Mouse (Mus musculus): ENCODE data around the gene Gabpb1. TPM values are rescaled to one million over a fixed set of nuclear protein-coding genes. Genes with fewer than 3 reads are reported as not detected.

Gene Gabpb1
- 21.9 and 23.2 TPM in 2 replicates for polyA plus RNA-seq (2015; fragmentation: Nextera tagmentation; extraction: Ambion mirVana)

GRCm38 (mm10) chr2:126676122-126676515 lies at the start of gene Gabpb1:
TSS of gene Gabpb1 (minus strand) at chr2:126676337.
- Histone ChIP-seq H3K4me1 (replicated peaks) (peaks cover 41% of the 10 kb centered on the region), H3K27ac (replicated peaks) (peak within 1 kb of the TSS; percentile 96), H3K9ac (peak within 1 kb of the TSS; percentile 98), H3K36me3 (replicated peaks) (0 out of 2 replicates have a peak, but pooled peaks cover 7% of the 10 kb centered on the region), H3K4me2 (peak within 1 kb of the TSS; percentile 83), H3K4me3 (replicated peaks) (peak within 1 kb of the TSS; percentile 91), H3K27me3 (no peaks in the 10 kb centered on the region), H3K9me3 (replicated peaks) (no peaks in the 10 kb centered on the region)
- no peak for ATAC-seq (ENCODE audit: insufficient read depth)
- 16% methylated on average over 12 of the region's 12 CpGs for WGBS (ENCODE audit: insufficient replicate concordance)

GRCm38 (mm10) chr2:126712950-126713349 lies 36.8 kb upstream of the Gabpb1 start:
- H3K4me3 ChIP-seq (replicated peaks), result no peak overlapping the region
- no peak for ATAC-seq (ENCODE audit: insufficient read depth)
- no peaks in the 10 kb centered on the region for H3K9me3 ChIP-seq (replicated peaks)
- no peak overlapping the region for H3K27ac ChIP-seq (replicated peaks)
- 0 out of 2 replicates have a peak, but pooled peaks cover 5% of the 10 kb centered on the region for H3K36me3 ChIP-seq (replicated peaks)
- no peak overlapping the region for H3K4me2 ChIP-seq
- H3K27me3 ChIP-seq, result no peaks in the 10 kb centered on the region
- H3K4me1 ChIP-seq (replicated peaks), result peaks cover 24% of the 10 kb centered on the region
- no peak overlapping the region for H3K9ac ChIP-seq

GRCm38 (mm10) chr2:126712526-126712925 lies 36.4 kb upstream of the Gabpb1 start:
- H3K9ac ChIP-seq, result no peak overlapping the region
- WGBS (ENCODE audit: insufficient replicate concordance), result 93% methylated on average over 5 of the region's 5 CpGs
- 0 out of 2 replicates have a peak, but pooled peaks cover 5% of the 10 kb centered on the region for H3K36me3 ChIP-seq (replicated peaks)
- no peak overlapping the region for H3K4me2 ChIP-seq
- no peak for ATAC-seq (ENCODE audit: insufficient read depth)
- no peaks in the 10 kb centered on the region for H3K27me3 ChIP-seq
- H3K9me3 ChIP-seq (replicated peaks), result no peaks in the 10 kb centered on the region
- H3K27ac ChIP-seq (replicated peaks), result no peak overlapping the region
- no peak overlapping the region for H3K4me3 ChIP-seq (replicated peaks)
- peaks cover 27% of the 10 kb centered on the region for H3K4me1 ChIP-seq (replicated peaks)

DNA sequence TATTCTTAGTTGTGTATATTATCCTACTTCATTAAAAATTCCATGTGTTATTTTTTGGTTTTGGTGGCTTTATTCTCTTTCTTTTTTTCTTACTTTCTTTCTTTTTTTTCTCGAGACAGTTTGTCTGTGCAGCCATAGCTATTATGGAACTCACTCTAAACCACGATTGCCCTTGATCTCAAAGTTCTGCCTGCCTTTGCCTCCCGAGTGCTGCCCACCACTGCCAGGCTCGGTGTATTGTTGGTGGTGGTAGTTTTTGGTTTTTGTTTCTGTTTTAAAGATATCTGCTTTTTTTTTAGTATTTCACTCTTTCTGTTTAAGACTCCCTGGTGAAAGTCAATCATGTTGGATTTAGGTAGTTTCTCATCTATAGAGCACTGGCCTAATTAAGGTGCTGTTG lies 32.2 kb upstream of the Gabpb1 start:
- H3K27ac ChIP-seq (replicated peaks), result no peak overlapping the region
- H3K9me3 ChIP-seq (replicated peaks), result no peaks in the 10 kb centered on the region
- 0 out of 2 replicates have a peak, but pooled peaks cover 2% of the 10 kb centered on the region for H3K36me3 ChIP-seq (replicated peaks)
- peaks cover 17% of the 10 kb centered on the region; the same call in 1 of the 2 replicates for H3K27me3 ChIP-seq
- H3K4me1 ChIP-seq (replicated peaks), result peaks cover 21% of the 10 kb centered on the region
- 45% methylated on average over 4 of the region's 4 CpGs for WGBS (ENCODE audit: insufficient replicate concordance)
- peak overlapping the region; percentile 81 for H3K4me2 ChIP-seq
- no peak for ATAC-seq (ENCODE audit: insufficient read depth)
- H3K9ac ChIP-seq, result peak overlapping the region; percentile 88; the same call in 1 of the 2 replicates
- H3K4me3 ChIP-seq (replicated peaks), result peak overlapping the region; percentile 91

DNA sequence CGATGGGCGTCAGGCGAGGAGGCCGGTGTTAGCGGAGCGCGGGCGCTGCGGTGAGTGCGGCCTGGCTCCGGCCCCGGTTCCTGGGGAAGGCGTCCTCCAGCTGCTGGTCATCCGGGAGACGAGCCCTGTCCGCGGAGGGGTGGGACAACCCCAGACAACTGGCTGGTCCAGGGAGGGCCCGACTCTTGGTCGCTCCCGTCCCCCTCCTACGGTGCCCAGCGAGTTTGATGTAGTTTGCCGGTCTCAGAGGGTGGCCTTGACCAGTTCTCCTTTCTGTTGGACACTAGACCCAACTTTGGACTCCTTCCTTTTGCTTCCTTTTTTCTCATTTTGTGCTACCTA lies 31.3 kb upstream of the Gabpb1 start:
- Histone ChIP-seq H3K4me2 (peak overlapping the region; percentile 81), H3K9ac (peak overlapping the region; percentile 88), H3K27ac (replicated peaks) (peak overlapping the region; percentile 82), H3K4me3 (replicated peaks) (peak overlapping the region; percentile 91), H3K4me1 (replicated peaks) (peaks cover 21% of the 10 kb centered on the region), H3K36me3 (replicated peaks) (0 out of 2 replicates have a peak, but pooled peaks cover 2% of the 10 kb centered on the region), H3K27me3 (peaks cover 18% of the 10 kb centered on the region; the same call in 1 of the 2 replicates), H3K9me3 (replicated peaks) (no peaks in the 10 kb centered on the region)
- WGBS (ENCODE audit: insufficient replicate concordance), result under 1% methylated on average over 23 of the region's 23 CpGs
- ATAC-seq (ENCODE audit: insufficient read depth), result peak; percentile 81

DNA sequence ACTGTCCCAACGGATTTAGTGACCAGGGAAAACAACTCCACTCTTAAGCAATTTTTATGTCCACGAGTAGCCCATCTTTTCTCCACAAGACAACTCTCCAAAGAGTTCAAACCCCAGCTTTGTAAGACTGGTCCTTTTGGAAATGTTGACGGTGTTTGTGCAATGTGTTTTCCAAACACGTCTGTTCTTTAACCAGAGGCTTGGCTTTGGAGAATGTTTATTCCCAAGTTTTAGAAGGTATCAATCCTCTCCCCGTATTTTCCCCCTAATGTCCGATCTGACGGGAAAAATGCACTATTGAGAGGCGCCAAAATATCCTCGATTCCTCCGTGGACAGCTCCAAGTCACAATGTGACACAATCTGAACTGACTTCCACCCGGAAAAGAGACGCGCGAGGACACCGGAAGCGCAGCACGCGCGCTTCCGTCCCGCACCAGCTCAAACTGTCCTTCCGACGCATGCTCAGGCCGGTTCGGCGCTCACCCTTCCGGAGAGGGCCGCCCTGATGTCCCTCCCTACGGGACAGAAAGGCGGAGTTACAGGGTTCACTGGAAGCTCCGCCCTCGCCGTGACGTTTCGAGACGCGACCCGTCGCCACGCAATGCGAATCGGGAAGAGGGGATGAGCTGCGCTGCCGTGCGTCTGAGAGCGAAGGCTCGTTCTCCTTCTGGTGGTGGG lies 30.8 kb upstream of the Gabpb1 start, which contains the start of gene Usp8:
Gene Usp8, plus strand, starts transcription at position 570 of the 679 bp plus-strand sequence.
- peak; percentile 100 for ATAC-seq (ENCODE audit: insufficient read depth)
- no peaks in the 10 kb centered on the region for H3K9me3 ChIP-seq (replicated peaks)
- H3K9ac ChIP-seq, result peak within 1 kb of the TSS; percentile 88
- H3K4me1 ChIP-seq (replicated peaks), result peaks cover 21% of the 10 kb centered on the region
- H3K27me3 ChIP-seq, result peaks cover 18% of the 10 kb centered on the region; the same call in 1 of the 2 replicates
- H3K4me3 ChIP-seq (replicated peaks), result peak within 1 kb of the TSS; percentile 91
- 0 out of 2 replicates have a peak, but pooled peaks cover 2% of the 10 kb centered on the region for H3K36me3 ChIP-seq (replicated peaks)
- H3K4me2 ChIP-seq, result peak within 1 kb of the TSS; percentile 81
- 3% methylated on average over 47 of the region's 47 CpGs for WGBS (ENCODE audit: insufficient replicate concordance)
- peak within 1 kb of the TSS; percentile 82 for H3K27ac ChIP-seq (replicated peaks)

DNA sequence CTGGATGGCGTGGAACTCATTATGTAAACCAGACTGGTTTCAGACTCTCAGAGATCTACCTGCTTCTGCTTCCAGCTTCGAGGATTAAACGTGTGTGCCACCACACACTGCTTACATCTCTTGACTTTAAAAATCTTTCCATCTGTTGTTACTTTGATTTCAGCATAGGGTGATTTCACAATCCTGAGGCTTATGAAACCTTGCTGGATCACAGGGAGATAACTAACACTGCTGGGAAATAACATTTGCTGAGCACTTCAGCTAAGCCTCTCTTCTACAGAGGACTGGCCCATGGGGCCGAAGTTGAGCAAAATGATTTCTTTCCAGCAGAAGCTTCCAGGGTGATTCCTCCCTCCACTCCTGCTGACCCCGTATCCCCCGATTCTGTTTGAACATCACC lies 19.1 kb upstream of the Gabpb1 start:
- H3K4me2 ChIP-seq, result no peak overlapping the region
- no peaks in the 10 kb centered on the region; the same call in 1 of the 2 replicates for H3K27me3 ChIP-seq
- H3K4me3 ChIP-seq (replicated peaks), result no peak overlapping the region
- 54% methylated on average over 6 of the region's 6 CpGs for WGBS (ENCODE audit: insufficient replicate concordance)
- H3K36me3 ChIP-seq (replicated peaks), result no peaks in the 10 kb centered on the region
- ATAC-seq (ENCODE audit: insufficient read depth), result 0 out of 2 replicates have a peak, but pooled peaks have one; percentile 25
- H3K9ac ChIP-seq, result no peak overlapping the region
- no peaks in the 10 kb centered on the region for H3K4me1 ChIP-seq (replicated peaks)
- no peaks in the 10 kb centered on the region for H3K9me3 ChIP-seq (replicated peaks)
- H3K27ac ChIP-seq (replicated peaks), result no peak overlapping the region

- Histone ChIP-seq H3K27me3 (no peaks in the 10 kb centered on the region), H3K4me2 (no peak overlapping the region), H3K27ac (replicated peaks) (no peak overlapping the region), H3K9ac (no peak overlapping the region), H3K36me3 (replicated peaks) (no peaks in the 10 kb centered on the region), H3K4me3 (replicated peaks) (no peak overlapping the region), H3K4me1 (replicated peaks) (no peaks in the 10 kb centered on the region), H3K9me3 (replicated peaks) (no peaks in the 10 kb centered on the region)
- WGBS (ENCODE audit: insufficient replicate concordance), result 67% methylated on average over 3 of the region's 3 CpGs
- ATAC-seq (ENCODE audit: insufficient read depth), result no peak
These were observed 15.2 kb upstream of the Gabpb1 start for GRCm38 (mm10) chr2:126691290-126691689.

- Histone ChIP-seq H3K9me3 (replicated peaks) (no peaks in the 10 kb centered on the region), H3K4me3 (replicated peaks) (no peak overlapping the region), H3K9ac (no peak overlapping the region), H3K36me3 (replicated peaks) (peaks cover 7% of the 10 kb centered on the region; the same call in 1 of the 2 replicates), H3K4me1 (replicated peaks) (0 out of 2 replicates have a peak, but pooled peaks cover 2% of the 10 kb centered on the region), H3K27ac (replicated peaks) (no peak overlapping the region), H3K4me2 (no peak overlapping the region), H3K27me3 (no peaks in the 10 kb centered on the region)
- no peak for ATAC-seq (ENCODE audit: insufficient read depth)
- WGBS (ENCODE audit: insufficient replicate concordance), result 42% methylated on average over 1 of the region's 1 CpGs
These were observed 6.8 kb upstream of the Gabpb1 start for GRCm38 (mm10) chr2:126682937-126683336.

DNA sequence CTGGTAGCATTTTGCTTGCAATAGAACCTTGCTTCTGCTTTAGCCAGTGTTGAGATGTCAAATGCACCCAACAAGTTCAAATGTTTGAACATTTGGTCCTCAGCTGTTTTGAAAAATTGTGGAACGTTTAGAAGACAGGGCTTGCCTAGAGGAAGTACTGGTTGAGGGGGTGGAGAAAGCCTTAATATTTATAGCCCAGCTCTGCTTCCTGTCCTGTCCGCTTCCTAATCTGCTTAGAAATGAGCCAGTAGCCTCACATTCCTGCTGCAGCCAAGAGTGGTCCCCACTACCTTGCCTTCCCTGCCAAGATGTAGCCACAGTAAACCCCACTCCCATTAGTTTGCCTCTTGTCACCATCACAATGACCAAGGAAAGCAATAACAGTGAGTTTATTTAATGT lies 6.2 kb upstream of the Gabpb1 start:
- Histone ChIP-seq H3K36me3 (replicated peaks) (peaks cover 7% of the 10 kb centered on the region; the same call in 1 of the 2 replicates), H3K9ac (no peak overlapping the region), H3K27me3 (no peaks in the 10 kb centered on the region), H3K27ac (replicated peaks) (no peak overlapping the region), H3K4me1 (replicated peaks) (peaks cover 8% of the 10 kb centered on the region; the same call in 1 of the 2 replicates), H3K4me2 (no peak overlapping the region), H3K9me3 (replicated peaks) (no peaks in the 10 kb centered on the region), H3K4me3 (replicated peaks) (no peak overlapping the region)
- 23% methylated on average over 2 of the region's 2 CpGs for WGBS (ENCODE audit: insufficient replicate concordance)
- no peak for ATAC-seq (ENCODE audit: insufficient read depth)

GRCm38 (mm10) chr2:126677366-126677765 lies 1.2 kb upstream of the Gabpb1 start:
- Histone ChIP-seq H3K4me2 (no peak overlapping the region), H3K36me3 (replicated peaks) (0 out of 2 replicates have a peak, but pooled peaks cover 7% of the 10 kb centered on the region), H3K27ac (replicated peaks) (no peak overlapping the region), H3K4me3 (replicated peaks) (no peak overlapping the region), H3K4me1 (replicated peaks) (peaks cover 31% of the 10 kb centered on the region), H3K9ac (no peak overlapping the region), H3K27me3 (no peaks in the 10 kb centered on the region), H3K9me3 (replicated peaks) (no peaks in the 10 kb centered on the region)
- 73% methylated on average over 1 of the region's 1 CpGs for WGBS (ENCODE audit: insufficient replicate concordance)
- no peak for ATAC-seq (ENCODE audit: insufficient read depth)
